Mouse (Mus musculus) intestine, embryonic 15.5 days (tissue): ENCODE data around the gene Nt5dc2. TPM values are rescaled to one million over a fixed set of nuclear protein-coding genes. Genes with fewer than 3 reads are reported as not detected.

ENCODE experiments used
- ATAC-seq: fragments of 200-750 bp; cut with Nextera tagmentation; 2 replicates; pipeline ENCODE4 v1.8.0; 2017; ENCODE audit warnings: moderate TSS enrichment, moderate library complexity
- H3K27ac ChIP-seq: fragments of 300-500 bp; sonication (generic); 2 replicates; pipeline ENCODE4 v1.5.1; 2015; ENCODE audit warnings: mild to moderate bottlenecking, inconsistent platforms
- H3K27me3 ChIP-seq: fragments of 300-500 bp; sonication (generic); replicated peaks from 2 replicates; pipeline ENCODE4 v1.6.1; 2015; ENCODE audit warnings: inconsistent platforms
- H3K36me3 ChIP-seq: fragments of 300-500 bp; sonication (generic); 2 replicates; pipeline ENCODE4 v1.6.1; 2015; ENCODE audit warnings: inconsistent platforms
- H3K4me1 ChIP-seq: fragments of 300-500 bp; sonication (generic); replicated peaks from 2 replicates; pipeline ENCODE4 v1.6.1; 2015; ENCODE audit warnings: inconsistent platforms
- H3K4me2 ChIP-seq: fragments of 300-500 bp; sonication (generic); replicated peaks from 2 replicates; pipeline ENCODE4 v1.6.1; 2015; ENCODE audit warnings: mild to moderate bottlenecking, inconsistent platforms
- H3K4me3 ChIP-seq: fragments of 300-500 bp; sonication (generic); replicated peaks from 2 replicates; pipeline ENCODE4 v1.5.1; 2015; ENCODE audit warnings: inconsistent platforms
- H3K9ac ChIP-seq: fragments of 300-500 bp; sonication (generic); 2 replicates; pipeline ENCODE4 v1.6.1; 2015; ENCODE audit warnings: inconsistent platforms
- H3K9me3 ChIP-seq: fragments of 300-500 bp; sonication (generic); 2 replicates; pipeline ENCODE4 v1.6.1; 2016; ENCODE audit warnings: inconsistent platforms
- WGBS: fragments of 180-500 bp; shearing (Covaris S2); methylation state at CpG from one replicate; pipeline ENCODE4 v1.1.7; 2015; 5-methylcytosine and 5-hydroxymethylcytosine counted together
- polyA plus RNA-seq: library from polyadenylated mRNA; unstranded; fragments of >200 nt; fragmentation: Nextera tagmentation; extraction: Ambion mirVana; gene quantifications from 2 replicates; pipeline ENCODE4 v1.2.1, GENCODE M21; 2015

Gene Nt5dc2
- polyA plus RNA-seq, 1 experiment from 2014 or later, result 261 TPM

DNA sequence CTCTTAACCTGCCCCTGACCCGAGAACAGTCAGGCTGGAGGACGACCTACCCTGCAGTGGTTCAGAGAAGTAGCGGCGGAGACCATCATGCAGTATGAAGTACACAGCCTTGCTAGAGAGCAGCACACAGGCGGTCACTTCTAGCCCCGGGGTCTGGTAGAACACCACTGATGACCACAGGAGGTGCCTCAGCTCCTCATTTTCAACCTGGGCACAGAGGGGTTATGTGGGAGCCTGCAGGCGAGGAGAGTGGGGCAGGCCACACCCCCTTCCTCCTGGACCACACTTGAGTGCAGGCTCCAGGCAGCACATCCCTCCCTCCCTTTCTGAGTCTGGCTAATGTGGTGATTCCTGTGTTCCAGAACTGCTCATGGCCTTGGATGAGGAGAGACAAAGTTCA, 42.7 kb downstream of the Nt5dc2 start:
- Histone ChIP-seq H3K27me3 (no peaks in the 10 kb centered on the region), H3K4me1 (no peaks in the 10 kb centered on the region), H3K9me3 (no peaks in the 10 kb centered on the region), H3K4me2 (no peak overlapping the region), H3K9ac (no peak overlapping the region), H3K4me3 (no peak overlapping the region), H3K27ac (no peak overlapping the region), H3K36me3 (peaks cover 75% of the 10 kb centered on the region)
- 88% methylated on average over 7 of the region's 7 CpGs for WGBS
- no peak for ATAC-seq

DNA sequence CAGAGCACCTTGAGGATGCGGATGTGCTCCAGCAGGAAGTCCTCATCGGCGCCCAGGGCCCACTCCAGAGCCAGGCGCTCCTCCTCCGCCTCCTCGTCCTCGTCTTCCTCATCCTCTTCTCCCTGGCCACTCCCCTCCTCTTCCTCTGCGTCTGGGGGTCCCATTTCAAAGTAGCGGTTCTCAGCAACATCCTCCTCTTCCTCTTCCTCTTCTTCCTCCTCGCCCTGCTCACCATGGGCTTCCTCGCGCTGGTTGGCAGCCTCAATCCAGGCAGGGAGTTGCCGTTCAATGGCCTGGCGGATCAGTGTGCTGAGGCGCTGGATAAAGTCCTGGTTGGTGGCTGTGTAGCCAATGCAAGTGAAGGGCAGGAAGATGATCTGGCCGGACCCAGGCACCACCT, 46.4 kb downstream of the Nt5dc2 start:
- ATAC-seq, result no peak
- no peaks in the 10 kb centered on the region for H3K9me3 ChIP-seq
- no peaks in the 10 kb centered on the region for H3K4me1 ChIP-seq
- peaks cover 85% of the 10 kb centered on the region for H3K36me3 ChIP-seq
- no peak overlapping the region for H3K4me2 ChIP-seq
- no peaks in the 10 kb centered on the region for H3K27me3 ChIP-seq
- no peak overlapping the region for H3K9ac ChIP-seq
- H3K27ac ChIP-seq, result no peak overlapping the region
- no peak overlapping the region for H3K4me3 ChIP-seq
- 83% methylated on average over 16 of the region's 16 CpGs for WGBS

DNA sequence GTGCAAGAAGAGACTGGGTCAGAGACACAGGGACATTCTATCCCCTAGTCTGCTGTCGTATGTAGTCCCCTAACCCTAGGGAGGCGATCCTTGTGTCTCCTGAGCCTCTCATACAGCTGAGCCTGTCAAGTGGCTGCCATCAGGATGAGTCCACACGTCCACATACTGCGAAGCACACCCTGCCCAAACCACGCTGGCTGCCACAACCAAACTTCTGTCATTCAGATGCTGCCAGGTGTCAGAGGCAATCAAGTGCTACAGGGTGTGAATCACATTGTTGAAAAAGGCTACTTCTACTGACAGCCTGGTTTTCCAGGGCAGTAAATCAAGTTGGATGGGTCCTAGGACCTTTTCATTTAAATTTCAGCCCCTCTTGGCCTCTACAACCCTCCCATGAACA, 46.9 kb downstream of the Nt5dc2 start:
- H3K36me3 ChIP-seq, result peaks cover 85% of the 10 kb centered on the region
- no peak overlapping the region for H3K4me2 ChIP-seq
- no peaks in the 10 kb centered on the region for H3K9me3 ChIP-seq

DNA sequence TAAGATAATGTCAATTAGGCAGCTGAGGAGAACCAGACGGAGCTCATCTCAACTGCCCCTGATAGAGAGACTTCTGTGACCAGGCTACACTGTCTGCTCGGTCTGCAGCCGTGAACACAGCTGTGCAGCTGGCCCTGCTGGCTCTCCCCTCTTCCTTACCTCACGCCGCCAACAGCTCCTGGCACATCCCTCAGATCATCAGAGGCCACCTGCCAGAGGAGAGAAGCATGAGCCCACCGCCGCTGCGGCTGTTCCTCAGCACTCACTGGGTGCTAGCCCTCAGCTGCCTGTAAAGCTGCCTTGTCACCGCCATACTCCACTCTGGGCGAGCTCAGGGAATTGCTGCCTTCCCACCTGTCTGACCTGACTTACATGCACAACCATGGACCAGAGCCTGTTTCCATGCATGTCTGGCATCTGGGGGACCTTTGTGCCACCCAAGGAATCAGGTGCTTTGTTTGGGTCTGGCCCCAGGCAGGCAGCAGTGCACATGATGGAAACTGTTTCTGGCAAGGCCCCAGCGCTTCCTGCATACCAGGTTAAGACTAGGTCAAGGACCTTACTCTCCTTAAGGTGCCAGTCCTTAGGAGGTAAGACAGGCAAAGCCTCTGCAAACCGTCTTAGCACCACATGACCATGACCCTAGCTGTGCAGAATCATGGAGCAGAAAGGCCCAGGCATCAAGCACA, 49.0 kb downstream of the Nt5dc2 start:
- Histone ChIP-seq H3K4me2 (no peak overlapping the region), H3K9me3 (no peaks in the 10 kb centered on the region), H3K36me3 (peaks cover 82% of the 10 kb centered on the region), H3K27me3 (no peaks in the 10 kb centered on the region), H3K9ac (no peak overlapping the region), H3K4me3 (no peak overlapping the region), H3K4me1 (no peaks in the 10 kb centered on the region), H3K27ac (no peak overlapping the region)
- 87% methylated on average over 12 of the region's 12 CpGs for WGBS
- ATAC-seq, result no peak

More for the DNA sequence above, 46.9 kb downstream of the Nt5dc2 start:
- no peaks in the 10 kb centered on the region for H3K27me3 ChIP-seq
- no peaks in the 10 kb centered on the region for H3K4me1 ChIP-seq
- 89% methylated on average over 5 of the region's 5 CpGs for WGBS
- H3K27ac ChIP-seq, result no peak overlapping the region
- no peak overlapping the region for H3K9ac ChIP-seq
- H3K4me3 ChIP-seq, result no peak overlapping the region
- no peak for ATAC-seq

DNA sequence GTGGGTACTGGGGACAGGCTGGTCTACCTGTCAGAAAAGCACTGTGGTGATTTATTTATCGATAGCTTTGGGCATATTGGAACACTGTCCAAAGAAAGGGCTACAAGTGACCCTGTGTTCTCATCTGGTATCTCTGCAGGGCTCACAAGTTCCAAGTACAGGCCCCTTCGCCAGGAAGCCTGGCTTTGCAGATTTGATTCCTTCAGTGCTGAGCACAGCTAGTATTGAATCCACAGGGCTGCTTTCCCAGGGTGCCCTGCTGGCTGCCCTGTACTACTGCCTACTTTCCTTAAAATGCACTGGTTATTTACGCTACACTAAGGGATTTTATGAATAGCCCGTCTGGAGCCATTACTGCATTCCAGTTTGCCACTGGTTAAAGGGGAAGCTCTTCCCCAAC, 50.7 kb downstream of the Nt5dc2 start:
- ATAC-seq, result no peak

DNA sequence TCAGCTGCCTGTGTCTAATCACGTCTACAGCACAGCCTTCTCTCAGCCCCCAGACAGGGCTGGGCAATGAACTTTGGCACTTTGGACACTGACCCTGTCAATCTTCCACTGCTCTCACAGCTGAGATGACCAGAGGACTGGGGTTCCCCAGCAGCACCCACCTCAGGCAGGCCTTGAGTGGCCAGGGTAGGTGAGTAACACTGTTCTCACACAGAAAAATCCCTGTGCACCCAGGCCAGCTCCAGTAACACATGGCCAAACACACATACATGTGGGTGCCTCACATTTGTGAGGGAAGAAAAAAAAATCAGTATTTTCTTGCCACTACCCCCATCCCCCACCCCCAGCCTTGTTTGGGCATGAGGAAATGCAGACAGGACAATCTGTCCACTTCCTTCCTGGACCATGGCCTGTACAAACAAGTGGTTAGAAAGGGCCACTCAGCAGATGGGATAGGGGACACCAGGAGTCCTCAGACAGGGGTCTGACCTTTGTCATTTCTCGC, 52.0 kb downstream of the Nt5dc2 start:
- ATAC-seq, result 0 out of 2 replicates have a peak, but pooled peaks have one; percentile 29
- WGBS, result 61% methylated on average over 2 of the region's 2 CpGs
- Histone ChIP-seq H3K9ac (no peak overlapping the region), H3K9me3 (no peaks in the 10 kb centered on the region), H3K36me3 (peaks cover 73% of the 10 kb centered on the region), H3K4me3 (no peak overlapping the region), H3K27me3 (no peaks in the 10 kb centered on the region), H3K4me2 (no peak overlapping the region), H3K4me1 (no peaks in the 10 kb centered on the region), H3K27ac (no peak overlapping the region)

More for the DNA sequence above, 50.7 kb downstream of the Nt5dc2 start:
- Histone ChIP-seq H3K4me3 (no peak overlapping the region), H3K27ac (no peak overlapping the region), H3K4me1 (no peaks in the 10 kb centered on the region), H3K36me3 (peaks cover 74% of the 10 kb centered on the region), H3K9ac (no peak overlapping the region), H3K27me3 (no peaks in the 10 kb centered on the region), H3K4me2 (no peak overlapping the region), H3K9me3 (no peaks in the 10 kb centered on the region)
- 81% methylated on average over 4 of the region's 4 CpGs for WGBS

DNA sequence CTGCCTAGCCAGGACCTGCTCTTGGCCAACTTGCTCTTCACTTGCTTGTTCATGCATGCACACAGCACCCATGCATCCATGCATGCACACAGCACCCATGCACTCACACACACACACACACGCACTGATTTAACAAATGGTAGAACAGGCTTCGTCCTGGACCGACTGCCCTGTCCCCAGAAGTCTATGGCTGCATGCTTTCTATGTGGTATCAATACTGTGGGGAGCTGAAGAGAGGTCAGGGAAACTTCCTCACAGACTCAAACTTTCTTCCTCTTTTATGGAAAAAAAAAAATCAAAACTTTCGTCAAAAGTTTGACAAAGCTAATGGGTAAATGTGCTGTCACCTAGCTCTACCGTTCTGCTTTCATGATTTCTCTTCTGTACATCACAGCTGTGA, 52.7 kb downstream of the Nt5dc2 start:
- no peaks in the 10 kb centered on the region for H3K27me3 ChIP-seq
- no peak overlapping the region for H3K4me2 ChIP-seq
- H3K36me3 ChIP-seq, result peaks cover 77% of the 10 kb centered on the region
- no peak overlapping the region for H3K4me3 ChIP-seq
- no peak for ATAC-seq
- no peaks in the 10 kb centered on the region for H3K4me1 ChIP-seq
- no peak overlapping the region for H3K27ac ChIP-seq
- WGBS, result 86% methylated on average over 5 of the region's 5 CpGs
- no peak overlapping the region for H3K9ac ChIP-seq
- no peaks in the 10 kb centered on the region for H3K9me3 ChIP-seq

DNA sequence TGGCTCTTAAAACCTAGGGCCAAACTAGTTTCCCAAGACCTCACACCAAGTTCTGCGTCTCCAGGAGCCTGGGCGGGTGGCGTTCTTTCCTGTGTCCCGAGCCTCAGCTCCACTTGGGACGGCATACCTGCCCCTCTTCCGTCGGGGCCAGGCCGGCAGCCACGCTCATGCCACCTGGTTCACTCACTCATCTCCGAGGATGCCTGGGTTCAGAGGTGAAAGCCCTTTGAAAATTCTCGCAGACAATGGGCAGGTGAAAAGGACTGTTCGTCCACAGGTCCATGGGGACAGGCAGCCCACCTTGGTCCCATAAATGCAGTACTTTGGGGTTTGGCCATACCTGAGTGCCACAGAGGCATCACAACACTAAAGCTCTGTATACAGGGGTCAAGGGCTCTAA, 53.3 kb downstream of the Nt5dc2 start:
- WGBS, result 92% methylated on average over 12 of the region's 12 CpGs
- Histone ChIP-seq H3K4me2 (no peak overlapping the region), H3K27ac (no peak overlapping the region), H3K4me1 (no peaks in the 10 kb centered on the region), H3K36me3 (peaks cover 75% of the 10 kb centered on the region), H3K27me3 (no peaks in the 10 kb centered on the region), H3K9ac (no peak overlapping the region), H3K4me3 (no peak overlapping the region), H3K9me3 (no peaks in the 10 kb centered on the region)
- ATAC-seq, result no peak

DNA sequence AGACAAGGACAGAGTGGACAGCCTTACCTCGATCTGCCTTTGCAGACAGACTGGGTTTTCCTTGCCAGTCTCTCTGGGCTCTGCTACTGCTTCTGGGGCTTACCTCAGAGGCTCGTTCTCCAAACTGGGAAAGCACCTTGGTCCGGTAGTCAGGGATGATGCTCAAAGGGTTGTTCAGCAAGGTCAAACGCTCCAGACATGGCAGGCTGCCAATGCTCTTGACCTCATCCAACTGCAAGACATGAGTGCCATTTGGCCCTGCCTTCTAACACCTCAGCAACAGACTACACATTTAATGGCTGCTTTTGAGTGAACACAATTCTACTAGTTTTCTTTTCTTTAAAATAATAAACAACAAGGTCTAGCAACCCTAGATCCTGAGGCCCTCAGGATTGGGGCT, 55.8 kb downstream of the Nt5dc2 start:
- peaks cover 73% of the 10 kb centered on the region for H3K36me3 ChIP-seq
- WGBS, result 86% methylated on average over 4 of the region's 4 CpGs
- no peak for ATAC-seq
- no peak overlapping the region for H3K4me3 ChIP-seq
- H3K27me3 ChIP-seq, result no peaks in the 10 kb centered on the region
- H3K4me2 ChIP-seq, result no peak overlapping the region
- no peaks in the 10 kb centered on the region for H3K4me1 ChIP-seq
- H3K9ac ChIP-seq, result no peak overlapping the region
- H3K27ac ChIP-seq, result no peak overlapping the region
- no peaks in the 10 kb centered on the region for H3K9me3 ChIP-seq

Other genes starting within 250 kb of the Nt5dc2 start
- gene Itih4, start 244.6 kb upstream of the Nt5dc2 start, polyA plus RNA-seq, result 1.1 and 2.6 TPM in 2 replicates
- 3.2 and 5.1 TPM in 2 replicates for gene Itih3, start 207.3 kb upstream of the Nt5dc2 start, polyA plus RNA-seq
- 0.41 and 1.2 TPM in 2 replicates for gene Itih1, start 187.8 kb upstream of the Nt5dc2 start, polyA plus RNA-seq
- gene Nek4, start 179.7 kb upstream of the Nt5dc2 start, polyA plus RNA-seq, result 8.5 and 9.5 TPM in 2 replicates
- 44.6 and 48.6 TPM in 2 replicates for gene Glt8d1, start 129.7 kb upstream of the Nt5dc2 start, polyA plus RNA-seq
- gene Spcs1, start 129.4 kb upstream of the Nt5dc2 start, polyA plus RNA-seq, result 411 and 423 TPM in 2 replicates
- gene Pbrm1, start 111.9 kb upstream of the Nt5dc2 start, polyA plus RNA-seq, result 97.1 and 106 TPM in 2 replicates
- 127 and 151 TPM in 2 replicates for gene Gnl3, start 111.9 kb upstream of the Nt5dc2 start, polyA plus RNA-seq
- 90.1 TPM in 2 replicates for gene Smim4, start 2.1 kb upstream of the Nt5dc2 start, polyA plus RNA-seq
- gene Stab1, start 37.6 kb downstream of the Nt5dc2 start, polyA plus RNA-seq, result 32.3 and 32.5 TPM in 2 replicates
- gene Tnnc1, start 77.3 kb downstream of the Nt5dc2 start, polyA plus RNA-seq, result 3.3 and 6.4 TPM in 2 replicates
- gene Nisch, start 85.9 kb downstream of the Nt5dc2 start, polyA plus RNA-seq, result 280 and 297 TPM in 2 replicates
- 0.91 and 0.96 TPM in 2 replicates for gene Sema3g, start 86.8 kb downstream of the Nt5dc2 start, polyA plus RNA-seq
- 10.6 and 11.9 TPM in 2 replicates for gene Phf7, start 120.3 kb downstream of the Nt5dc2 start, polyA plus RNA-seq
- gene Bap1, start 120.4 kb downstream of the Nt5dc2 start, polyA plus RNA-seq, result 64.0 and 65.3 TPM in 2 replicates
- 3.6 and 3.7 TPM in 2 replicates for gene Dnah1, start 192.8 kb downstream of the Nt5dc2 start, polyA plus RNA-seq
- 34.9 and 36.5 TPM in 2 replicates for gene Capn7, start 205.6 kb downstream of the Nt5dc2 start, polyA plus RNA-seq